Mouse (Mus musculus) mesoderm, embryonic 11.5 days (tissue): ENCODE results near the gene Mcf2l.
A peak's percentile ranks its signal among the peaks of the same experiment; 100 is the strongest.

Source experiments
- DNase-seq: peaks from one replicate; pipeline ENCODE4 v3.0.0-alpha.2; 2012; ENCODE audit warnings: low read depth, low spot score

The Mcf2l gene

GRCm38 (mm10) chr8:12873357-12874046 lies at the start of gene Mcf2l:
Gene Mcf2l, plus strand, starts transcription at chr8:12873806.
- peak; percentile 91 for DNase-seq

GRCm38 (mm10) chr8:12824562-12824961 lies 49.0 kb upstream of the Mcf2l start:
- DNase-seq: no peak

- DNase-seq: no peak
Observed at GRCm38 (mm10) chr8:12825236-12825635, 48.4 kb upstream of the Mcf2l start.

GRCm38 (mm10) chr8:12825686-12826237 lies 47.8 kb upstream of the Mcf2l start:
- no peak for DNase-seq

GRCm38 (mm10) chr8:12827124-12827523 lies 46.5 kb upstream of the Mcf2l start:
- no peak for DNase-seq

GRCm38 (mm10) chr8:12828298-12828697 lies 45.3 kb upstream of the Mcf2l start:
- no peak for DNase-seq

GRCm38 (mm10) chr8:12829381-12829780 lies 44.2 kb upstream of the Mcf2l start:
- no peak for DNase-seq

- peak; percentile 68 for DNase-seq
Observed at GRCm38 (mm10) chr8:12831659-12832589, 41.7 kb upstream of the Mcf2l start.

GRCm38 (mm10) chr8:12833616-12834015 lies 40.0 kb upstream of the Mcf2l start:
- DNase-seq: no peak

- DNase-seq: no peak
Observed at GRCm38 (mm10) chr8:12840834-12841233, 32.8 kb upstream of the Mcf2l start.

GRCm38 (mm10) chr8:12842342-12842995 lies 31.1 kb upstream of the Mcf2l start:
- no peak for DNase-seq

- DNase-seq: no peak
Observed at GRCm38 (mm10) chr8:12844347-12844950, 29.2 kb upstream of the Mcf2l start.

GRCm38 (mm10) chr8:12846447-12846846 lies 27.2 kb upstream of the Mcf2l start:
- no peak for DNase-seq

- DNase-seq: no peak
Observed at GRCm38 (mm10) chr8:12851241-12851640, 22.4 kb upstream of the Mcf2l start.

- no peak for DNase-seq
Observed at GRCm38 (mm10) chr8:12856038-12856437, 17.6 kb upstream of the Mcf2l start.

GRCm38 (mm10) chr8:12863061-12863460 lies 10.5 kb upstream of the Mcf2l start:
- no peak for DNase-seq

- no peak for DNase-seq
Observed at GRCm38 (mm10) chr8:12863608-12864007, 10.0 kb upstream of the Mcf2l start.

- no peak for DNase-seq
Observed at GRCm38 (mm10) chr8:12865790-12866189, 7.8 kb upstream of the Mcf2l start.

- DNase-seq: no peak
Observed at GRCm38 (mm10) chr8:12869661-12870060, 3.9 kb upstream of the Mcf2l start.

- no peak for DNase-seq
Observed at GRCm38 (mm10) chr8:12870656-12871055, 3.0 kb upstream of the Mcf2l start.

- peak; percentile 49 for DNase-seq
Observed at GRCm38 (mm10) chr8:12871461-12871860, 2.1 kb upstream of the Mcf2l start.

- DNase-seq: no peak
Observed at GRCm38 (mm10) chr8:12872983-12873356, 636 bp upstream of the Mcf2l start.
